Mouse (Mus musculus) stomach, postnatal 0 days (tissue): Measurements from ENCODE around the gene Ctdnep1. TPM values are rescaled to one million over a fixed set of nuclear protein-coding genes. Genes with fewer than 3 reads are reported as not detected.

Source experiments
- ATAC-seq: fragments of 200-750 bp; cut with Nextera tagmentation; 2 replicates; pipeline ENCODE4 v1.8.0; 2017; ENCODE audit not compliant: low FRiP score, low TSS enrichment
- DNase-seq: peaks from one replicate; pipeline ENCODE4 v3.0.0-alpha.2; 2016; ENCODE audit warnings: low spot score
- H3K27ac ChIP-seq: fragments of 300-500 bp; sonication (generic); replicated peaks from 2 replicates; pipeline ENCODE4 v1.5.1; 2014; ENCODE audit warnings: mild to moderate bottlenecking, control low read depth
- H3K27me3 ChIP-seq: fragments of 300-500 bp; sonication (generic); 2 replicates; pipeline ENCODE4 v1.6.1; 2014; ENCODE audit warnings: low read length; ENCODE audit not compliant: control insufficient read depth, insufficient read depth
- H3K36me3 ChIP-seq: fragments of 300-500 bp; sonication (generic); 2 replicates; pipeline ENCODE4 v1.6.1; 2014; ENCODE audit warnings: low read length, mixed read lengths; ENCODE audit not compliant: control insufficient read depth, insufficient read depth
- H3K4me1 ChIP-seq: fragments of 300-500 bp; sonication (generic); replicated peaks from 2 replicates; pipeline ENCODE4 v1.6.1; 2014; ENCODE audit warnings: antibody characterized with exemption; ENCODE audit not compliant: control insufficient read depth, insufficient read depth
- H3K4me2 ChIP-seq: fragments of 300-500 bp; sonication (generic); replicated peaks from 2 replicates; pipeline ENCODE4 v1.6.1; 2014; ENCODE audit warnings: low read depth, mild to moderate bottlenecking, control low read depth, moderate library complexity
- H3K4me3 ChIP-seq: fragments of 300-500 bp; sonication (generic); 2 replicates; pipeline ENCODE4 v1.5.1; 2014; ENCODE audit warnings: low read depth, low read length, control low read depth
- H3K9ac ChIP-seq: fragments of 300-500 bp; sonication (generic); 2 replicates; pipeline ENCODE4 v1.6.1; 2014; ENCODE audit warnings: mild to moderate bottlenecking, low read length, control low read depth, mixed read lengths
- H3K9me3 ChIP-seq: fragments of 300-500 bp; sonication (generic); 2 replicates; pipeline ENCODE4 v1.6.1; 2016; ENCODE audit warnings: low read length; ENCODE audit not compliant: control insufficient read depth
- CTCF ChIP-seq: IDR thresholded peaks from 2 replicates; pipeline ENCODE4 v1.5.1; 2016; ENCODE audit warnings: antibody characterized with exemption, low read depth, mild to moderate bottlenecking, moderate library complexity
- EP300 ChIP-seq: optimal IDR thresholded peaks from 2 replicates; pipeline ENCODE3; 2016; ENCODE audit warnings: antibody characterized with exemption
- WGBS: fragments of 180-500 bp; shearing (Covaris S2); extraction: QIAGEN DNeasy Blood & Tissue Kit; methylation state at CpG from one replicate; pipeline ENCODE4 v1.1.7; 2014; 5-methylcytosine and 5-hydroxymethylcytosine counted together
- polyA plus RNA-seq: library from polyadenylated mRNA; unstranded; fragments of >200 nt; fragmentation: Nextera tagmentation; extraction: Ambion mirVana; gene quantifications from 2 replicates; pipeline ENCODE4 v1.2.1, GENCODE M21; 2015

Gene Ctdnep1
- polyA plus RNA-seq, 1 experiment from 2014 or later, result 13.1 TPM

DNA sequence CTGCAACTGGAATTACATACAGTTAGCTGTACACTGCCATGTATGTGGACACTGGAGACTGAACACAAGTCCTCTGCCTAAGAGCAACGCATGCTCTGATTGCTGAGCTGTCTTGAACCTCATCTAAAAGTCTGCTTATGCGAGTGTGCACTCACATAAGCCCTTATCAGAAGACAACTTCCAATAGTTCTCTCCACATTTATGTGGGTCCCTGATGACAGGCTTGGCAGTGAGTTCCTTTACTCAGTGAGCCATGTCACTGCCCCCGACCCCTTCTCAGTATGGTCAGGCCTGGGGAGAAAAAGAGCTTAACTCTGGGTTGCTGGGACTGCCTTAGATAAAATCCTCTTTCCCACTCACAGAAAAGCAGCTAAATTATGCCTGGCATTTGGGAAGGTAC lies 35.7 kb downstream of the Ctdnep1 start, which contains the start of gene Dlg4:
Dlg4 (plus strand) TSS at position 274 of the 400 bp plus-strand sequence.
- ATAC-seq, result no peak
- peaks cover 14% of the 10 kb centered on the region for H3K36me3 ChIP-seq
- TF ChIP-seq CTCF (no peak), EP300 (no peak)
- H3K4me1 ChIP-seq, result peaks cover 6% of the 10 kb centered on the region; the same call in 1 of the 2 replicates
- H3K9me3 ChIP-seq, result no peaks in the 10 kb centered on the region
- H3K27ac ChIP-seq, result no peak within 1 kb of the TSS; the same call in 1 of the 2 replicates
- H3K9ac ChIP-seq, result peak within 1 kb of the TSS; percentile 79
- H3K4me2 ChIP-seq, result peak within 1 kb of the TSS; percentile 86
- WGBS, result 69% methylated on average over 3 of the region's 3 CpGs
- no peak for DNase-seq
- no peaks in the 10 kb centered on the region for H3K27me3 ChIP-seq
- H3K4me3 ChIP-seq, result peak within 1 kb of the TSS; percentile 58; the same call in 1 of the 2 replicates

GRCm38 (mm10) chr11:70017199-70017767 lies 36.3 kb downstream of the Ctdnep1 start:
- Histone ChIP-seq H3K9me3 (no peaks in the 10 kb centered on the region), H3K27ac (no peak overlapping the region; the same call in 1 of the 2 replicates), H3K4me1 (peaks cover 6% of the 10 kb centered on the region; the same call in 1 of the 2 replicates), H3K9ac (no peak overlapping the region; the same call in 1 of the 2 replicates), H3K4me2 (peak overlapping the region; percentile 86; the same call in 1 of the 2 replicates), H3K36me3 (peaks cover 11% of the 10 kb centered on the region), H3K27me3 (no peaks in the 10 kb centered on the region), H3K4me3 (no peak overlapping the region)
- TF ChIP-seq CTCF, result no peak
- no peak for TF ChIP-seq EP300
- no peak for DNase-seq
- 47% methylated on average over 7 of the region's 7 CpGs for WGBS
- no peak for ATAC-seq

GRCm38 (mm10) chr11:70018131-70018990 lies 37.4 kb downstream of the Ctdnep1 start:
- peaks cover 6% of the 10 kb centered on the region; the same call in 1 of the 2 replicates for H3K4me1 ChIP-seq
- ATAC-seq, result no peak
- DNase-seq, result peak; percentile 58

DNA sequence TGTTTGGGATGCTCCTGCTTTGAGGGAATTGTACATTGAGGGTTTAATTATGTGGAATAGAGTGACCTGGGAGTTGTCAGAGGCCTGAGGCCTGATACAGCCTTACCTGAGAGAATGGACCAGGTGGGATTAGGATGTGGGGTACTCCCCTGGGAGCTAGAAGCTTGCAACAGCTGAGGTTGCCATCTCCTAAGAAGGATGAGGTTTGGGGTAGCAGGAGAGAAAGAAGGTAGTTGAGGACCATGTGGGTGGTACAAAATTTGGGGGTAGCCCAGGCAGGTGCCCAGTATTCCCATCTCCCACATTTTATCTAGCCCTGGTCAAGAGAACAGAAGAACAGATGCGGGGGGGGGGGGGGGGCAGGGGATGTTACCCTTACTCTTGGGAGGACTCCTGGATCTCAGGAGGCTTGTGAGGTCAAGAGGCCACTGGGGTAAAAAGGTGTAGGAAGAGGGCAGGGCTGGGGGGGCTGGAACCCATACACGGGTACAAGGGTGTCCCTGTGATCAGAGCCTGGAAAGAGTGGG lies 38.6 kb downstream of the Ctdnep1 start:
- H3K9me3 ChIP-seq, result no peaks in the 10 kb centered on the region
- 7% methylated on average over 1 of the region's 2 CpGs for WGBS
- no peak for TF ChIP-seq CTCF
- no peak for TF ChIP-seq EP300
- H3K27me3 ChIP-seq, result no peaks in the 10 kb centered on the region
- peaks cover 5% of the 10 kb centered on the region; the same call in 1 of the 2 replicates for H3K4me1 ChIP-seq
- 0 out of 2 replicates have a peak overlapping the region, but pooled peaks have one; percentile 35 for H3K27ac ChIP-seq
- H3K36me3 ChIP-seq, result no peaks in the 10 kb centered on the region
- no peak overlapping the region for H3K9ac ChIP-seq
- ATAC-seq (no peak), DNase-seq (no peak)
- peak overlapping the region; percentile 86 for H3K4me2 ChIP-seq
- H3K4me3 ChIP-seq, result no peak overlapping the region; the same call in 1 of the 2 replicates

More at GRCm38 (mm10) chr11:70018131-70018990, 37.4 kb downstream of the Ctdnep1 start:
- no peak for TF ChIP-seq EP300
- no peak for TF ChIP-seq CTCF
- Histone ChIP-seq H3K4me2 (peak overlapping the region; percentile 86), H3K9ac (peak overlapping the region; percentile 79), H3K9me3 (no peaks in the 10 kb centered on the region), H3K27ac (peak overlapping the region; percentile 74), H3K27me3 (no peaks in the 10 kb centered on the region), H3K4me3 (peak overlapping the region; percentile 58), H3K36me3 (peaks cover 6% of the 10 kb centered on the region; the same call in 1 of the 2 replicates)
- 2% methylated on average over 24 of the region's 25 CpGs for WGBS

DNA sequence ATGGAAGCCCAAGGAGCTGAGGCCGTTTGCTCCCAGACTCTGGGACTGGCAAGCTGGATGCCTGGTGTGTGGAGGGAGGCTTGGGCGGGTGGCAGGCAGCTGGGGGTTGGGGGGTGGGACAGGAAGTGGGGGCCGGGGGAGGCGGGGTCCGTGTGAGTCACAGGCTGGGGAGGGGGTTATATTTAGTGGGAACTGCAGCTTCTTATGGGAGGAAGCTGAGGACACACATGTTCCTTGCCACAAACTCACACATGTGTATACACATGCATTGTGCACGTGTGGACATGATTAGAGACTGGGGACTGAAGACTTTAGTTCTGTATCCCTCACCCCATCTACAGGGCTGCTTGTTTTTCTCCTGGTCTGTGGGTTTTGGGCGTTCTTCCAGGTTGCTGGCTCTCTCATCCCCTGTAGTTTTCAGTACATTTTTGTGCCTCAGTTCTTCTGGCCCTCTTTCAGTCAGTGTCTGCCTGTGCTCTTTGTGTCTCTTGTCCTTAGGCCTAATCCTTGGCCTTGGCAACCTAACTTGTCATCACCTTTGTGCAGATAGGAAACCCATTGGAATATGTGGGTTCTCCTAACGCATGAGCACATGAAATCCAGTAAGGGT lies 39.2 kb downstream of the Ctdnep1 start:
- no peak overlapping the region for H3K4me3 ChIP-seq
- DNase-seq, result no peak
- no peak for ATAC-seq
- peak overlapping the region; percentile 86; the same call in 1 of the 2 replicates for H3K4me2 ChIP-seq
- H3K9ac ChIP-seq, result 0 out of 2 replicates have a peak overlapping the region, but pooled peaks have one; percentile 27
- 14% methylated on average over 8 of the region's 8 CpGs for WGBS
- H3K27me3 ChIP-seq, result no peaks in the 10 kb centered on the region
- H3K9me3 ChIP-seq, result no peaks in the 10 kb centered on the region
- TF ChIP-seq EP300 (no peak), CTCF (no peak)
- 0 out of 2 replicates have a peak, but pooled peaks cover 4% of the 10 kb centered on the region for H3K4me1 ChIP-seq
- peak overlapping the region; percentile 35; the same call in 1 of the 2 replicates for H3K27ac ChIP-seq
- no peaks in the 10 kb centered on the region for H3K36me3 ChIP-seq
